ENCODE assay signal across 8 mouse cellular contexts in genomic region chr13:98365766-98366421, GRCm38 (mm10). TPM values are rescaled to one million over a fixed set of nuclear protein-coding genes. Genes with fewer than 3 reads are reported as not detected.
DNase-seq lines count a peak whose midpoint lies in the region; ATAC-seq and TF ChIP-seq lines count a peak whose summit lies in the region.

No protein-coding gene starts in this region.

- peaks cover 29% of the 10 kb centered on the region for H3K9me3 ChIP-seq in megakaryocyte, embryonic 14.5 days
- no peaks in the 10 kb centered on the region for H3K9me3 ChIP-seq in forebrain, embryonic 13.5 days (replicated peaks)
- H3K9me3 ChIP-seq in neural tube, embryonic 12.5 days, result no peaks in the 10 kb centered on the region

- no peak for ATAC-seq in megakaryocyte, adult 5-6 weeks (ENCODE audit: poor library complexity, severe bottlenecking)
- no peak for ATAC-seq in forebrain, embryonic 13.5 days
- ATAC-seq in neural tube, embryonic 12.5 days (ENCODE audit: low FRiP score, low read depth), result no peak; the same call in 1 of the 2 replicates

- H3K4me2 ChIP-seq in forebrain, embryonic 13.5 days, result peak overlapping the region; percentile 47
- H3K4me2 ChIP-seq in neural tube, embryonic 12.5 days (replicated peaks), result peak overlapping the region; percentile 56

- no peaks in the 10 kb centered on the region for H3K36me3 ChIP-seq in megakaryocyte, embryonic 14.5 days (replicated peaks; ENCODE audit: low read length)
- no peaks in the 10 kb centered on the region for H3K36me3 ChIP-seq in forebrain, embryonic 13.5 days (ENCODE audit: poor library complexity, severe bottlenecking)
- H3K36me3 ChIP-seq in neural tube, embryonic 12.5 days, result no peaks in the 10 kb centered on the region
- no peaks in the 10 kb centered on the region for H3K36me3 ChIP-seq in thymus, adult 2 months (ENCODE audit: control insufficient read depth, insufficient read depth, low read length)

- H3K27ac ChIP-seq in forebrain, embryonic 13.5 days, result no peak overlapping the region
- no peak overlapping the region for H3K27ac ChIP-seq in neural tube, embryonic 12.5 days
- H3K27ac ChIP-seq in thymus, adult 2 months (ENCODE audit: control insufficient read depth, insufficient read depth, low read length), result no peak overlapping the region

- H3K9ac ChIP-seq in forebrain, embryonic 13.5 days, result no peak overlapping the region
- H3K9ac ChIP-seq in neural tube, embryonic 12.5 days, result no peak overlapping the region; the same call in 1 of the 2 replicates

- TF ChIP-seq CTCF in thymus, adult 2 months (IDR thresholded peaks at IDR 0.05; ENCODE audit: borderline replicate concordance, control insufficient read depth, extremely low read depth, insufficient read depth, low read length, poor library complexity), result no peak

- no peak for TF ChIP-seq POLR2A in thymus, adult 2 months (IDR thresholded peaks at IDR 0.05; ENCODE audit: control insufficient read depth, extremely low read depth, insufficient read depth, low read length, poor library complexity)

- peaks cover 10% of the 10 kb centered on the region for H3K4me1 ChIP-seq in megakaryocyte, embryonic 14.5 days
- peaks cover 14% of the 10 kb centered on the region for H3K4me1 ChIP-seq in forebrain, embryonic 13.5 days
- H3K4me1 ChIP-seq in neural tube, embryonic 12.5 days, result peaks cover 13% of the 10 kb centered on the region
- no peaks in the 10 kb centered on the region for H3K4me1 ChIP-seq in thymus, adult 2 months (replicated peaks; ENCODE audit: control insufficient read depth, insufficient read depth, low read length)

- peaks cover 88% of the 10 kb centered on the region for H3K27me3 ChIP-seq in megakaryocyte, embryonic 14.5 days (replicated peaks)
- H3K27me3 ChIP-seq in forebrain, embryonic 13.5 days, result peaks cover 91% of the 10 kb centered on the region
- H3K27me3 ChIP-seq in neural tube, embryonic 12.5 days (replicated peaks), result peaks cover 92% of the 10 kb centered on the region
- peaks cover 14% of the 10 kb centered on the region for H3K27me3 ChIP-seq in thymus, adult 2 months (ENCODE audit: control insufficient read depth, insufficient read depth, low read length)

- peak; percentile 33 for DNase-seq in kidney, postnatal 14 days
- DNase-seq in thymus, adult 2 months, result no peak
- no peak for DNase-seq in lung, postnatal 36 days
- no peak for DNase-seq in spleen, adult 18-20 months

- peak overlapping the region; percentile 79 for H3K4me3 ChIP-seq in megakaryocyte, embryonic 14.5 days (replicated peaks)
- H3K4me3 ChIP-seq in forebrain, embryonic 13.5 days, result peak overlapping the region; percentile 18
- H3K4me3 ChIP-seq in neural tube, embryonic 12.5 days, result peak overlapping the region; percentile 22
- H3K4me3 ChIP-seq in thymus, adult 2 months (ENCODE audit: control insufficient read depth, insufficient read depth, low read length), result no peak overlapping the region

- under 1% methylated on average over 52 of the region's 52 CpGs for WGBS in forebrain, embryonic 13.5 days
- WGBS in neural tube, embryonic 12.5 days, result under 1% methylated on average over 52 of the region's 52 CpGs
- WGBS in thymus, adult 2 months, result 8% methylated on average over 52 of the region's 52 CpGs

RNA-seq across cellular contexts. Expression of gene Foxd1, which starts 11.9 kb away (rescaled TPM):
- polyA plus RNA-seq in megakaryocyte, embryonic 14.5 days (2012; ENCODE audit: insufficient read depth, low replicate concordance), result 0.02 TPM in 1 of 2 replicates, not detected in the other
- not detected in 2 replicates for total RNA-seq in megakaryocyte, adult 5-6 weeks (2015)
- total RNA-seq in megakaryocyte, adult 5-6 weeks (2017), result not detected in 2 replicates
- 0.68 and 0.80 TPM in 2 replicates for polyA plus RNA-seq in forebrain, embryonic 13.5 days (2015; fragmentation: Nextera tagmentation; extraction: Ambion mirVana)
- 4.9 and 5.7 TPM in 2 replicates for polyA plus RNA-seq in neural tube, embryonic 12.5 days (2016; fragmentation: Nextera tagmentation; extraction: Ambion mirVana)
- polyA plus RNA-seq in thymus, adult 2 months (2012; rRNA removed), result 0.03 TPM in 2 replicates

RNA-seq across cellular contexts. Expression of gene Btf3, which starts 49.1 kb away (rescaled TPM):
- polyA plus RNA-seq in megakaryocyte, embryonic 14.5 days (2012; ENCODE audit: insufficient read depth, low replicate concordance), result 63.1 and 151 TPM in 2 replicates
- total RNA-seq in megakaryocyte, adult 5-6 weeks (2015), result 843 and 873 TPM in 2 replicates
- total RNA-seq in megakaryocyte, adult 5-6 weeks (2017), result 1,331 and 1,501 TPM in 2 replicates
- polyA plus RNA-seq in forebrain, embryonic 13.5 days (2015; fragmentation: Nextera tagmentation; extraction: Ambion mirVana), result 669 and 719 TPM in 2 replicates
- polyA plus RNA-seq in neural tube, embryonic 12.5 days (2016; fragmentation: Nextera tagmentation; extraction: Ambion mirVana), result 648 and 669 TPM in 2 replicates
- 200 and 204 TPM in 2 replicates for polyA plus RNA-seq in thymus, adult 2 months (2012; rRNA removed)
